Mouse (Mus musculus) small intestine, adult 2 months (tissue): Measurements from ENCODE around the gene Hltf.

Experiments used
- CTCF ChIP-seq: fragments of 200-500 bp; IDR thresholded peaks from 2 replicates; pipeline ENCODE4 v1.5.1; 2012; ENCODE audit warnings: low read depth, mild to moderate bottlenecking, control low read depth, inconsistent platforms, low read length, moderate library complexity, mixed read lengths; ENCODE audit not compliant: insufficient replicate concordance, insufficient read length; ENCODE audit errors: extremely low read depth
- POLR2A ChIP-seq: fragments of 200-500 bp; IDR thresholded peaks from 2 replicates; pipeline ENCODE4 v1.6.1; 2012; ENCODE audit warnings: low read depth, mild to moderate bottlenecking, control low read depth, inconsistent platforms, low read length, moderate library complexity

GRCm38 (mm10) chr3:20010464-20010863 lies 47.1 kb upstream of the Hltf start:
- TF ChIP-seq POLR2A (no peak), CTCF (no peak)
